Mouse (Mus musculus) liver, embryonic 14.5 days (tissue): Measurements from ENCODE around the gene Ppm1n. TPM values are rescaled to one million over a fixed set of nuclear protein-coding genes. Genes with fewer than 3 reads are reported as not detected.

Experiments used
- ATAC-seq: fragments of 200-750 bp; cut with Nextera tagmentation; 2 replicates; pipeline ENCODE4 v1.8.0; 2017; ENCODE audit warnings: moderate number of reproducible peaks, mild to moderate bottlenecking, moderate library complexity; ENCODE audit not compliant: insufficient read depth
- DNase-seq, 3 experiments: peaks; one replicate each; pipeline ENCODE4 v3.0.0-alpha.2; 2012 to 2013; ENCODE audit warnings: low read depth in 3 of 3, low spot score in 3 of 3
- H3K27ac ChIP-seq: fragments of 300-500 bp; sonication (generic); 2 replicates; pipeline ENCODE4 v1.5.1; 2014; ENCODE audit warnings: moderate library complexity, mild to moderate bottlenecking, control low read depth, inconsistent platforms
- H3K27me3 ChIP-seq: fragments of 300-500 bp; sonication (generic); 2 replicates; pipeline ENCODE4 v1.6.1; 2014; ENCODE audit warnings: mild to moderate bottlenecking, low read length, moderate library complexity; ENCODE audit not compliant: control insufficient read depth, insufficient read depth
- H3K36me3 ChIP-seq: fragments of 300-500 bp; sonication (generic); replicated peaks from 2 replicates; pipeline ENCODE4 v1.6.1; 2014; ENCODE audit warnings: low read depth; ENCODE audit not compliant: control insufficient read depth, insufficient read depth
- H3K4me1 ChIP-seq, 2 experiments: fragments of 200-500 bp in 1 of 2; fragments of 300-500 bp in 1 of 2; sonication (generic) in 1 of 2; replicated peaks; 2 replicates each; pipeline ENCODE4 v1.6.1; 2012 to 2014; ENCODE audit warnings: antibody characterized with exemption in 1 of 2, inconsistent platforms in 1 of 2, low read length in 1 of 2; ENCODE audit not compliant: control insufficient read depth in 2 of 2, insufficient read depth in 2 of 2
- H3K4me2 ChIP-seq: fragments of 300-500 bp; sonication (generic); 2 replicates; pipeline ENCODE4 v1.6.1; 2014; ENCODE audit warnings: low read depth, mild to moderate bottlenecking, control low read depth, moderate library complexity
- H3K4me3 ChIP-seq, 2 experiments: fragments of 200-500 bp in 1 of 2; fragments of 300-500 bp in 1 of 2; sonication (generic) in 1 of 2; 2 replicates each; pipeline ENCODE4 v1.5.1; 2012 to 2014; ENCODE audit warnings: low read depth in 2 of 2, low read length in 2 of 2, mild to moderate bottlenecking in 2 of 2, control low read depth in 1 of 2, inconsistent platforms in 1 of 2, moderate library complexity in 1 of 2; ENCODE audit not compliant: insufficient read depth in 1 of 2
- H3K9ac ChIP-seq: fragments of 300-500 bp; sonication (generic); replicated peaks from 2 replicates; pipeline ENCODE4 v1.6.1; 2014; ENCODE audit warnings: mild to moderate bottlenecking, control low read depth, moderate library complexity
- H3K9me3 ChIP-seq: fragments of 300-500 bp; sonication (generic); 2 replicates; pipeline ENCODE4 v1.6.1; 2016; ENCODE audit warnings: low read length, mixed read lengths; ENCODE audit not compliant: control insufficient read depth
- CTCF ChIP-seq: IDR thresholded peaks from 2 replicates; pipeline ENCODE4 v1.5.1; 2016; ENCODE audit warnings: antibody characterized with exemption, low read depth, control low read depth
- EP300 ChIP-seq: IDR thresholded peaks from 2 replicates; pipeline ENCODE4 v1.6.1; 2016; ENCODE audit warnings: antibody characterized with exemption, low read depth
- WGBS: fragments of 180-500 bp; shearing (Covaris S2); extraction: QIAGEN DNeasy Blood & Tissue Kit; methylation state at CpG from one replicate; pipeline ENCODE4 v1.1.7; 2014; ENCODE audit not compliant: insufficient replicate concordance; 5-methylcytosine and 5-hydroxymethylcytosine counted together
- polyA plus RNA-seq, 2 experiments: library from polyadenylated mRNA; depleted of rRNA in 1 of 2; stranded (reverse) in 1 of 2; unstranded in 1 of 2; fragments of >200 nt; fragmentation: Nextera tagmentation in 1 of 2; extraction: Ambion mirVana in 1 of 2; gene quantifications; 2 replicates each; pipeline versions ENCODE4 v1.2.1 to v1.2.3; 2012 to 2014

Gene Ppm1n
- polyA plus RNA-seq, 2 experiments: 0.04 TPM; not detected in 1

DNA sequence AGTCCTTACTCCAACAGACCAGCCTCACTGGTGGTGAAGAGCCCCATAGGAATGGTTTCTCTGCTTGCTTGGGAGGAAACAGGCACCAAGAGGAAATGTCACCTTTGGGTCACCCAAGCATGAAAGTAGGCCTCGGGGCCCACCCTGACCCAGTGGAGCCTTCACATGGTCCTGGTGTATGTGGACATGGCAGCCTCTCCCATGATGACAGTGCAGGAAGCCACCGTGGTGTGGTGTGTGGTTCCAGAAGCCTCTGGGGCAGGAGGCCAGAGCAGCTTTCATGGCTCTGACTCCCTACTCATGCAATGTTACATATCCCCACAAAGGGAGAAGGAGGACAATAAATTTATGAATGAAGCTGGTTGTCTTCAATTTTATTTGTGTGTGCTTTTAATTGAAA, 32.4 kb downstream of the Ppm1n start:
- Histone ChIP-seq H3K4me2 (no peak overlapping the region), H3K9ac (no peak overlapping the region), H3K27ac (peak overlapping the region; percentile 63), H3K36me3 (peaks cover 11% of the 10 kb centered on the region), H3K9me3 (no peaks in the 10 kb centered on the region), H3K4me3 (no peak overlapping the region), H3K27me3 (no peaks in the 10 kb centered on the region), H3K4me1 (peaks cover 25 to 27% of the 10 kb centered on the region in 2 experiments)
- ATAC-seq (no peak), DNase-seq (peak in 2 of 3 experiments; percentile 55 to 58)
- no peak for TF ChIP-seq EP300
- no peak for TF ChIP-seq CTCF
- 68% methylated on average over 2 of the region's 2 CpGs for WGBS

DNA sequence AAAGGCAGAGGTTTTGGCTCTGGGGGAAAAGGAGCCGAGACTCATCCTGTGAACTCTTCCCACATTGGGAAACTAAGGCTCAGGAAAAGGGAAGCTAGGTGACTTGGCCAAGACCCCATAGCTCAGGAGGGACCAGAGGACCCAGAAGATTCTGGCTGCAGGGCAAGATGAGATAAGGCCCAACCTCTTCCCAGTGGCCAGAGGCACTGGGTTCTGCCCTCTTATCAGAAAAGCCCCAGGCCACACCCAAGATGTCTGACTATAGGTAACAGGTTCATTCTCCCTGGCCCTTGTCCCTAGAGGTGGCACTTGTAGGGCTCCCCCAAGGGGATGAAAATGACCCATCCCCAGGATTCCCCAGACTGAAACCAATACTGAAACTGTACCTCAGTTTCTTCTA, 33.0 kb downstream of the Ppm1n start:
- TF ChIP-seq CTCF: no peak
- TF ChIP-seq EP300: no peak
- H3K27me3 ChIP-seq: no peaks in the 10 kb centered on the region
- H3K4me1 ChIP-seq: peaks cover 27 to 28% of the 10 kb centered on the region in 2 experiments
- peak overlapping the region; percentile 39; the same call in 1 of the 2 replicates for H3K9ac ChIP-seq
- 63% methylated on average over 1 of the region's 1 CpGs for WGBS
- peak; percentile 81 for ATAC-seq
- peak overlapping the region; percentile 48 for H3K4me2 ChIP-seq
- H3K36me3 ChIP-seq: peaks cover 11% of the 10 kb centered on the region
- no peaks in the 10 kb centered on the region for H3K9me3 ChIP-seq
- no peak overlapping the region for H3K4me3 ChIP-seq
- DNase-seq: peak in 1 of 3 experiments; percentile 66
- peak overlapping the region; percentile 75 for H3K27ac ChIP-seq

- no peak overlapping the region for H3K4me2 ChIP-seq
- H3K9ac ChIP-seq: no peak overlapping the region
- no peaks in the 10 kb centered on the region for H3K9me3 ChIP-seq
- WGBS: 83% methylated on average over 3 of the region's 3 CpGs
- H3K4me3 ChIP-seq: no peak overlapping the region
- no peak for ATAC-seq
- no peak for DNase-seq
- H3K27ac ChIP-seq: peak overlapping the region; percentile 8; the same call in 1 of the 2 replicates
- H3K27me3 ChIP-seq: no peaks in the 10 kb centered on the region
- peaks cover 11% of the 10 kb centered on the region for H3K36me3 ChIP-seq
- no peak for TF ChIP-seq CTCF
- TF ChIP-seq EP300: no peak
- H3K4me1 ChIP-seq: peaks cover 38 to 43% of the 10 kb centered on the region in 2 experiments
Measured at GRCm38 (mm10) chr7:19245083-19245482, 34.8 kb downstream of the Ppm1n start.

GRCm38 (mm10) chr7:19243858-19244257, 36.0 kb downstream of the Ppm1n start:
- H3K9ac ChIP-seq: no peak overlapping the region
- DNase-seq: no peak
- H3K4me2 ChIP-seq: no peak overlapping the region
- TF ChIP-seq CTCF: no peak
- TF ChIP-seq EP300: no peak
- H3K36me3 ChIP-seq: peaks cover 11% of the 10 kb centered on the region
- 82% methylated on average over 5 of the region's 5 CpGs for WGBS
- no peak overlapping the region for H3K4me3 ChIP-seq
- no peaks in the 10 kb centered on the region for H3K27me3 ChIP-seq
- no peaks in the 10 kb centered on the region for H3K9me3 ChIP-seq
- H3K4me1 ChIP-seq: peaks cover 48 to 52% of the 10 kb centered on the region in 2 experiments
- no peak for ATAC-seq
- peak overlapping the region; percentile 2; the same call in 1 of the 2 replicates for H3K27ac ChIP-seq

DNA sequence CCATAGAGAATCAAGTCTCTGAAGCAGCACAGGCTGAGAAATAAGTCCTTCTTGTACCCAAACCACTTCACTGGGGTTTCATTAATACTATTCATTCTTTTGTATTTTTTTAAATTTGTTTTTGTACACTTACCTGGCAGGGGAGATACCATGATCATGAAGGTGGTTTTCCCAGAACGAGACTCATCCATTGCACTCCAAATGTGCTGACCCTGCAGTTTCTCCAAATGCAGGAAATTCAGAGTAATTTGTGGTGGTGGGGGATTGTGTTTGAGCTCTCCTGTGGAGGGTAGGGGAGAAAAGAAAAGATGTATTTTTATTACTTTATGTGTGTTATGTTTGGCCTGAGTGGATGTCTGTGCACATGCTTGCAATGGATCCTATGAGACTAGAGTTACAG, 37.9 kb downstream of the Ppm1n start:
- no peak overlapping the region for H3K4me3 ChIP-seq
- no peak overlapping the region; the same call in 1 of the 2 replicates for H3K27ac ChIP-seq
- TF ChIP-seq EP300: no peak
- no peak for TF ChIP-seq CTCF
- H3K36me3 ChIP-seq: peaks cover 11% of the 10 kb centered on the region
- no peaks in the 10 kb centered on the region for H3K27me3 ChIP-seq
- H3K9me3 ChIP-seq: no peaks in the 10 kb centered on the region
- WGBS: 82% methylated on average over 1 of the region's 1 CpGs
- H3K4me1 ChIP-seq: peaks cover 48 to 52% of the 10 kb centered on the region in 2 experiments
- H3K4me2 ChIP-seq: no peak overlapping the region
- H3K9ac ChIP-seq: no peak overlapping the region
- ATAC-seq (no peak), DNase-seq (no peak)
